Mouse (Mus musculus) heart, postnatal 36 days (tissue): ENCODE results near the gene Apba2. TPM values are rescaled to one million over a fixed set of nuclear protein-coding genes. Genes with fewer than 3 reads are reported as not detected.

Experiments
- DNase-seq, 2 experiments: peaks; one replicate each; pipeline ENCODE4 v3.0.0; 2021 to 2022
- intact Hi-C: fragments of 180-260 bp; cut with DNase I; formaldehyde crosslinking; loops from one replicate; pipeline ENCODE4 v1.15.1; 2025
- total RNA-seq, 2 experiments: library from RNA; stranded (reverse); gene quantifications; 2 replicates each; pipeline ENCODE4 v1.2.3; 2021

Gene Apba2
- total RNA-seq, 2 experiments from 2014 or later: 0.51 to 0.94 TPM

DNA sequence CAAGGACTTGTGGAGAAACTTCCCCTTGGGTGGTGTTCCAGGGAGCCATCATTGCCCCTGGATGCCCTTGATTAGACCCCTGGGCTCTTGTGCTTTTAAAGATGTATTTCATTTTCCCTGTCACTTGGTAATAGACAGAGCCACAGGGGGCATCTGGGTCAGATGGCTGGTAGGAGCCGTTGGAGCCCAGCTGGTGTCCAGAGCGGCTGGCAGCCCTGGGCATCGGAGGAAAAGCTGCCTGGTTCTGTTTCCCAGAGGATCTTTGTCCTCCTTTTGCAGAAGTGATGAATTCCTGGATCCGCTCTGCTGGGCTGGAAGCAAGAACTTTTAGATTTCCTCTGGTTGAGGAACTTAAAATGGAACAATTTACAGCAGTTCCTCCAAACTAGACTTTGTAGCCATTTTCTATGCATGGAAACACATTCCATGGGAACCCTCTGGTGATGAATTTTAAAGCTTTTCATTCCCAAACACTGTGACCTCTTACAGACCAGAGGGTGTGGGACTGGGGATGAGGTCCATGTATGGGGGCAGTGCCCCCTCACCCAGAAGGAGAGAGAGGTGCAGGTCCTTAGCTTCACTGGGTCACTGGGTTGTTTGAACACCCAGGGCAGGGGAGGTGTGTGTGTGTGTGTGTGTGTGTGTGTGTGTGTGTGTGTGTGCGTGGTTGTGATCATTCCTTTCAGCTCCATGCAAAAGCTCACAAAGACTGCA lies 20.3 kb downstream of the Apba2 start:
- intact Hi-C loops: no loop called here
- no peak for DNase-seq

DNA sequence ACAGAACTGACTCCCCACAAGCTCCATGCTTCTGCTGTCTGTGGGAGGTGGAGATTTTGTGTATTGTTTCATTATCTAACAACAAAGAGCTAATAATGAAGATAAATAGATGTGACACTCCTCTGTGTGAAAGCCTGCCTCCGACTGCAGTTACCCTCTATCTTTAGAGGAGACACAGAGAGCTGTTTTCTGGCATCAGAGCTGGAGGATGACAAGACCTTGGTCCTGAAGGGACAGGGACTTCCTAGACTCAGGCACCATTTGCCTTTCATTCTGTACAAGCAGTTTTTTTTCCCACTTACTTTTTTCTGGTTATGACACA lies 20.9 kb downstream of the Apba2 start:
- intact Hi-C loops: no loop called here

DNA sequence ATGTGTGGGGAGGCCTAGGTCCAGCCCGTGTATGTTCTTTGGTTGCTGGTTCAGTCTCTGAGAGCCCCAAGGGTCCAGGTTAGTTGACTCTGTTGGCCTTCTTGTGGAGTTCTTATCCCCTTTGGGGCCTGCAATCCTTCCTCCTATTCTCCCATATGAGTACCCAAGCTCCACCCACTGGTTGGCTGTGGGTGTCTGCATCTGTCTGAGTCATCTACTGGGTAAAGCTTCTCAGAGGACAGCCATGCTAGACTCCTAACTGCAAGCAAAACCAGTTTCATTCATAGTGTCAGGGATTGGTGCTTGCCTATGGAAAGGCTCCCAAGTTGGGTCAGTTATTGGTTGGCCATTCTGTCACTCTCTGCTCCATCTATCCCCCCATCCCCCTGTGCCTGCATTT lies 29.8 kb downstream of the Apba2 start:
- intact Hi-C loops: no loop called here
- no peak for DNase-seq

More for the DNA sequence above, 20.9 kb downstream of the Apba2 start:
- no peak for DNase-seq

DNA sequence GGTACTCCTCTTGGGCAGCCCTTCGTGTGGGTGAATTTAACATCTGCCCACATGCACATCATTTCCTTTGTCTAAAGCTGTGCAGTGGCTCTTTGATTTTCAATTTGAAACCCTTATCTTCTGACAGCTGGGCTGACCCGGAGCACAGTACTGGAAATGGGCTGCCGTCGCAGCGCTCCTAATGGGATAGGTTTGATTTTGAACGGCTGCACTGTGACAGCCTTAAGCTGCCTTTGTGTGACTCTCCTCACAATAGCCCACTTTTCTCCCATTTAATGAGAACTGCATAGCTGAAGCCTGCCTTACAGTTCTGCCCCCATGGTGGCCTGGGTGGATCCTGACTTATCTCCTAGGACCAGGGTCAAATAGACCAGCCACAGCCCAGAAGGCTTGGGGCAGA lies 31.9 kb downstream of the Apba2 start:
- intact Hi-C loops: no loop called here

DNA sequence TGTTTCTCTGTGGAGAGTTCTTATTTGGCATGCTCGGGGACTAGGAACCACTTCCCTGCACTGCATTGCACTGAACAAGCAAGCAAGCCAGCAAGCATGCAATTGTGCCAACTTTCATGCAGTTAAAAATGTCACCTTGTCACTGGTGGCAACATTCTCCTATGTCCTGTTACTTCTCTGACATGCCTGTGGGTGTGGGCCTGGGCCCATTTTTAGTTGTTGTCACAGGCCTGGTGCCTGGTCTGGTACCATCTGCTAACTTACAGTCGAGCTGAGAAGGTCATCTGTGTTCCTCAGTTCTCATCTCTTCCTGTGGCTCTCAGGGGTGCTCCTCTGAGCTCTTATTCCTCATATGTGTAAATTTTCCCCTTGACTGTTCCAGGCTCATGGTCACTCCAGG lies 33.8 kb downstream of the Apba2 start:
- DNase-seq: no peak
- intact Hi-C loops: no loop called here

More for the DNA sequence above, 31.9 kb downstream of the Apba2 start:
- DNase-seq: no peak

DNA sequence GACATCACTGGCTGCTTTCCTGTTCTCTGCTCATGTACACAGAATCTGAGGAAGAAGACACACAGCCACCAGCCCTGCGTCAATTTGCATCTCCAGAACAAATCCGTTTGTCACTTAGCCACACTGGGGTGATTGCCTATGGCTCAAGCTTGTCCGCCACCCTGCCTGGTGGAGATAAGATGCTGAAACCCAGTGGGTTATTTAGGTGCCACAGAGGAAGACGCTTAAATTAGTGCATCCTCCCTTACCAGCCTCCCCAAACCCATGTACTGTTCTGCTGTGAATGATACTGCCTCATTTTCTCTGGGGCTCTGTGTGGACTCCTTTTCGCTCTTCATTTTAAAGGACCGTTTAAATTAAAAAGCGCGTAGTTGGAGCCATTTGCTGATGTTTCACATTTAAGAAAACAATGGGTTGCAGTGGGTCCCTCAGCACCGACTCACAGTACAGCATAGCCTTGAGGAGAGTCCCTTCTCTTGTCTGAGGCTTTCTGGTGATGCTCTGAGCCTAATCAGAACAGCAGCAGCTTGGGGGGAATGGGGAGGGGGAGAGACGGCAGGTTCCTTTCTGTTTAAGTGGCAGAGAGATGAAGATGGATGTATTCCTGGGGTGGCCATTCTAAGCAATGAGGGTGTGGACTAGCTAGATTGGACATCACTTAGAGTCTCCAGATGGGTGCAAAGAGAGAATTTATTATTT lies 38.1 kb downstream of the Apba2 start:
- intact Hi-C loops: no loop called here
- DNase-seq: no peak

DNA sequence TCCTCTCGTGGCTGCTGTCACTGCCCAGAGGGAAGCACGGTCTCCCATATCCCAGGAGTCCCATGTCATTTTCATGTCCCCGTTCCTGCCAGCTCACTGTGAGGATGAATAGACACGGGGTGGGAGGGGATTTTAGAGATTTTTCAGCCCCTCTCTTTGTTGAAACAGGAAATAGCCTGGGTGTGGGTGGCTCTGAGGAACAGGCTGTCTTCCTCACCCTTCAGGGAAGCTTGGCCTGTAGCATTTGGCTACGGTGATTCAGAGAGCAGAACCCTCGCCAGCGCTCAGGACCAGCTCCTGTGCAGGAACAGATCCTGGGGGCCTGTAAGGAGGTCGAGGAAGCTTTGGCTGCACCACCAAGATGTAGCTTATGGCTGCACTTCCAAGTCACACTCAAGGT lies 45.3 kb downstream of the Apba2 start:
- intact Hi-C loops: no loop called here
- DNase-seq: no peak

DNA sequence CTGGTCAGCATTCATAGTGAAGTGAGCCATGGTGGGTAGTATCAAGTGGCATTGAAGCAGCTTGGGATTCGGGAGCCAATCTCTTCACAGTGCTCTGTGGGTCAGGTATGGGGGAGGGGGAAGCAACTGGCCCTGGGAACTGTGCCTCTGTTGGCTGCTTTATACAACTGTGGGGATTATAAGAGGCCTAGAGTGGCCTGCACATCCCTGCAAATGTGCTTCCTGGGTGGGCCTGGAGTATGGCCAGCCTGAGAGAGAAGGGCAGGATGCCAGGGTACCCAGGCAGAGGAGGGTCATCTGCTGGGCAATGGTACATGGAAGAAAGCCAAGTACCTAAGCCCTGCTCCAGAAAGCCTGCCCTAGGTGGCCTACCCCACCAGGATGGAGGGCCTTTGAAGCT lies 49.4 kb downstream of the Apba2 start:
- no peak for DNase-seq
- intact Hi-C loops: no loop called here

DNA sequence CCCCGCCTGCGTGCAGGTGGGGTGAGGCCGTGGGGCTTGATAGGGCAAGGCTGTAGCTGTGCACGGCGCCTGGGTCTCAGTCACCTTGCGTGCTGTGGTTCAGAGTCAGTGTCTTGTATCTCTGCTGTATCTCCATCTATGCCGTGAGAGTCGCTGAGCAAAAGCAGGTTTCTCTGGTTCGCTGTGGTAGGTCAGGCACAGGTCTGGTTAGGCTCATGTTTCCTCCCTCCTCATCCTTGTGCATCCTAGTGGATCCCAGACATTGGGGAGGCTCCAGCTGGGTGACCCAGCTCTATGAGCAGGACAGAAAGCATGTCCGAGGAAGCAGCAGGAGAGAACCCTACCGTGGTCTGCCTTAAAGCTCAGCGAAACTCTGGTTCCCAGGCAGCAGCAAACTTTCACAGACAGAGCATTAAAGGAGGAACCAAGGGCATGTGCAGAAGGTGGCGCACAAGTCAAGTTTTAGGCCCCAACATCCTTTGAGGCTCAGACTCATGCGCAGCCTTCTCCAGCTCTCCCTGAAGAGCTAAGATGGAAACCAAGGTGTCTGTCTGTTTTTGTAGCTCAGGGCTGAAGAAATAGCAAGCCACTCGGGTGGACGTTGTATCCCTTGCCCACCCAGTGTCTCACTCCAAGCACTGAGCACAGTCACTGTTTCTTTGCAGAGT lies 51.2 kb downstream of the Apba2 start:
- DNase-seq: no peak
- intact Hi-C loops: no loop called here

DNA sequence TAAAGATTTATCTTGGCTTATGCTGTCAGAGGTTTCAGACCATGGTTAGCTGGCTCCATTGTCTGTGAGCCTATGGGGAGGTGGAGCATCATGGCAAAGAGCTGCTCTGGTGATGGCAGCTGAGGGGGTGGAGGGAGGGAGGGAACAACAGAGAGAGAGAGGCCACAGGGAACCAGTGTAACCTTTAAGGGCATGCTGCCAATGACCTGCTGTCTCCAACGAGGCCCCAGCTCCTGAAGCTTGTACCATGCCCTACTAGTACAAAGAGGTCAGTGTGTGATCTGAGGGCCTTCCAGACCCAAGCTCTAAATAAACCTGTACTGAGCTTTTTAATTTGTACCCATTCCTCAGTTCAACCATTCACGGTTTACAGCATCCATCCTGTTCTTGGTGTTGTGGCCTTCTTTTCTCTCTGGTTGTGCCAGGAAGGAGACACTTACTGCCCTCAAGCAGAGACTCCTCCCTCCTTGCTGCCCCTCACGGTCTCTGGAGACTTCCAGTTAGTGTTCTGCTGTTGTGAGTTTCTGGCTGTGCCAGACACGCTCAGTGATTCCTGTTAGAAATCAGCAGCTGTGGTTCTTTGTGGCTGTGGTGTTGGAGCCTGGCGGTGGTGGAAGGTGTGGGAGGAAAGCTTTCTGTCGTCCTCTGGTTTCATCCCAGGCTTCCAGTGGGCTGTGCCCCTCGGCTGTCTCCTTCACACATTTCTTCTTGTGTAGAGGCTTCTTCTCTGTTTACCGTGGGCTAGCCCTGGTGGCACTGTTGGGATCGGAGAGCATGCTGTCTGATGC lies 60.4 kb downstream of the Apba2 start:
- intact Hi-C loops: no loop called here
- no peak for DNase-seq

DNA sequence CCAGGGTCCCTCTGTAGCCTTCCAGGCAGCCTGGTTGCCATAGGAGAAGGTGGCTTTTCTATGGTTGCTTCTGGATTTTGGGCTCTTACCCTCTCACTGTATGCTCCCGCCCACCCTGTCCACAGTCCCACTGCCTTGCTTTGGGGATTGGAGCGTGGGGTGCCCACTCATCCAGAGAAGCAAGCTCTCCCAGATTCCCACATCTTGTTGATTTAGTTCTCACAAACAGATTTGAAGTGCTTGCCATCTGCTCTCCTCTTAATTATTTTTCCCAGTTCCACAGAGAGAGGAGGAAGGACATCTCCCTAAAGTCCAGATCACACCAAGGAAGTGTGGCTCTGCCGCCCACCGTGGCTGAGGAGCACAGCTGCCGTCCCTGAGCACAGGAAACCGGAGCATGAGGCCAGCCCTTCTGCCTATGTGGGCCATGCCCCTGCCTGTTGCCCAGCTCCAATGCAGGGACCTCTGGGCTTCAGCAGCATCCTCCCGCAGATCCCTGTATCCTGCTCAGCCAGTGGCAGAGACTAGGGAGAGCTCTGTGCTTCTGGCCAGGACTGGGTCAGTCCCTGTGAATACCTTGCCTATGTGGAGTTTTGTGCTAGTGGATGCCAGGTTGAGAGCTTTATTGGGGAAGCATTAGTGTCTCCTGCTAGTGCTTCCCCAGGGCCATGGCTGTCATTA lies 63.5 kb downstream of the Apba2 start:
- no peak for DNase-seq
- intact Hi-C loops: no loop called here

DNA sequence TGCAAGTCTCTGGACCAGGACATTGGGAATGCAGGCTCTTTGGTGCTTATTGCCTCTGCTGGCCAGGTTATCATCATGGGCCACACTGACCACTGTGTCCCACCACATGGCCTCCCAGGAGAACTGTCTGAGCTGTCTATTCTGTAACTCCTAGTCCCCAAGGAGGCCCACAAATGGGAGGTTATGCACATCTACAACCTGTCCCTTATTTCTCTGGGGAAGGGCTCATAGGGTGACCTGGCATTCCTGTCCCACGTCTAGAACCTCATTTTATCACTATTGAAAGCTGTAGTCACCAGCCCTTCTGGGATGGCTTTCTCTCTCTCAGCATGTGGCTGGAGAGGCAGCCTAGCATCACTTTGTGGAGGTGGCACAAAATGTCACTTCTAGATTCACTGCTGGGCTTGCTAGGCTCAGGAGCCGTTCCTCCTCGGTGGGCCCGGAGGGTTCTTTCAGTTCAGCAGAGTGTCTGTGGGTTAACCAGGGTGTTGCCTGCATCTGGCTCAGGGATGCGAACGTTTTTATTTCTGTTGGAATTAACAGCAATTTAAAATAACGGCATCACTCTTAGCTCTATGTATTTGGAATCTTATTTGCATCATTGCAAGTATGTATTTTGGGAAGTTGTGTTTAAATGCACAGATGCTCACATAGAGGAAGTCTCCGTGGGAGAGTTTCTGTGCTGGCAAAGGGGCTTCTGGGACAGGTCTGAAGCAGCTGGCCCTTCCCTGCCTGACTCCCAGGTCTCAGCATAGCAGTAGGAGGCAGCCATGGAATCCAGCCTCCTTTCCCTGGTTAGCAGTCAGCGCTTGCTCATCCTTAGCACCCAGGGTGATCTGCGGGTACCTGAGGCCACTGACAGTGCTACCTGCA lies 65.1 kb downstream of the Apba2 start:
- intact Hi-C loops: no loop called here
- no peak for DNase-seq

DNA sequence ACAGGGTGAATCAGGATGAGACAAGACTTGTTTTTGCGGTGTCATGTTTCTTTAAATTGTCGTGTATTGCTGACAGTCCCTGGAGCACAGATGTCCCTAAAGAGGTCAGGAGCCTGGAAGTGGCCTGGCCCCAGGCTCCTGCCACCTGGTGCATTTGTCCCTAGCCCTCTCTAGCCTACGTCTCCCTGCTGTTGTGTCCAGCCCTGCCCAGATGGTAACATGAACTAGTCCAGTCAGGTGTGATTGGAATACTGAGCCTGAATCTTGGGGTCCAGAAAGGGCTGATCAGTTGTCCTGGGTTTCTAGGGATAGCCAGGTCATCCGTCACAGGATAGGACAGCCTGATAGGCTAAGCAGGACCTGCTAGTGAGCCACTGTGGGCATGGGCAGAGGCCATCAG lies 67.2 kb downstream of the Apba2 start:
- intact Hi-C loops: no loop called here
- no peak for DNase-seq

DNA sequence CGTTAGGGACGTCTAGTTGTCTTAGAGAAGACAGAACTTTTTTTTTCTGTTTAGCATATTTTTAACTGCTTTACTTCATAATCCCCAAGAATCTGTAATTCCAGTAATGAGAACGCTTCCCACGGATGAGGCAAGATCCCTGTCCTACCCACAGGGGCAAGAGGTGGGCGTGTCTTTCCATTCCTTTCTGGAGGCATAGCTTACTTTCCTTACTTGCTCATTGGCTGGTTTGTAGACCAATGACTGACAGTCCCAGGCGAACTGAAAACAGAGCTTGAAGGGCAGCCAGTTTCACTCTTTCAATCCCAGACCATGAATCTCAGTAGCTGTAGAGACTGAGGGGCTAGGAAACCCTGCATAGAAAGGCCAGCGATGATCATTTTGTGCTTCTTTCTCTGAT lies 68.2 kb downstream of the Apba2 start:
- intact Hi-C loops: no loop called here
- no peak for DNase-seq

DNA sequence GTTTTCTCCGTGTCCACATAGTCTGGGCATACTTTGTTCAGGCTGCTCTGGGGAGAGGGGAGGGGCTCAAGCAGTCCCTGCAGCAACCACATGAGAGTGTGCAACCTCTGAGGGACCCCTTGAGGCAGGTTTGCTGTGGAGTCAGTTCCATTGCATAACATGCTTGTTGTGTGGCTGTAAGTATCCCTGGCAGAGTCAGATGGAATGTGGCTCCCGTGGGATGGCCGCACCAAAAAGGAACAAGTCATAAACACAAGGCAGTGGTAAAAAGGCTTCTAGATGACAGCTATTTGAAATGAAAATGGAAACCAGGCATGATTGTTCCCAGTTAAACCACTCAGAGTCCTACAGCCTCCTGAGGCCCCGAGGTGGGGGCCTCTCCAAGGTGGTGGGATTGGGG lies 69.4 kb downstream of the Apba2 start:
- no peak for DNase-seq
- intact Hi-C loops: no loop called here

DNA sequence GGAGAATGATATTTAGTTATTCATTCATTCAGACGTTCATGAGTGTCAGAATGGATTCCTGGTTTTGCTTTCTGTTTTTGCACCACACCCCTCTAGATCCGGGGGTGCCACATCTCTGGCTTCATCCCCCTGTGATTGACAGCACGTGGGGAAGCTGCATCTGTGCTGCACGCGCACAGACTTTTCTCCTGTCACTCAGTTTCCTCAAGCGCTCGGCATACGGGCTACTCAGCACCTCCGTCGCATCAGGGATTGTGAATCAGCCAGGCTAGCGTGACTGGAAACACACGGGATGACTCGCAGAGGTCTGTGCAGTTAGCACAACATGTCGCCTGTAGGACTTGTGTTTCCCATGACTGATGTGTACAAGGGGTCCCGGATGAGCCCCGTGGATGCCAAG lies 72.6 kb downstream of the Apba2 start:
- no peak for DNase-seq

DNA sequence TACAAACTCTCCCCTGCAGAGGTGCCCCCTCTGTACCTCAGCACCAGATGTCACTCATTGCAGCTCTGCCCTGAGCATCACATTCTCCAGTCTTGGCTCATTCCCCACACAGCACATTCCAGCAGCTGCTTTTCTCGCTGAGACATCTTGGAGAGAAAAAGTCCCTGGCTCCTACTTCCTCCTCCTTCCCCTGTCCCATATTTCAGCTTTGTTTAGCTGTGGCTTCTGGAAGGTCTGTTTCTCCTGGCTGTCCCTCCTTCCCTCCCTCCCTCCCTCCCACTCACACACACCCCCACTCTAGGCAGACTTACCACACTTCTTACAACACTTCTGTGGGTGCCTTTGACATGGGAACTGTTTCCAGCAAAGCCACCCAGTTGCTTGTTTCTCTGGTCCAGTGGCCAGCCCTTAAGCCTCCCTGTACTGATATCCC lies 75.0 kb downstream of the Apba2 start:
- intact Hi-C loops: no loop called here
- no peak for DNase-seq

More for the DNA sequence above, 72.6 kb downstream of the Apba2 start:
- intact Hi-C loops: no loop called here

DNA sequence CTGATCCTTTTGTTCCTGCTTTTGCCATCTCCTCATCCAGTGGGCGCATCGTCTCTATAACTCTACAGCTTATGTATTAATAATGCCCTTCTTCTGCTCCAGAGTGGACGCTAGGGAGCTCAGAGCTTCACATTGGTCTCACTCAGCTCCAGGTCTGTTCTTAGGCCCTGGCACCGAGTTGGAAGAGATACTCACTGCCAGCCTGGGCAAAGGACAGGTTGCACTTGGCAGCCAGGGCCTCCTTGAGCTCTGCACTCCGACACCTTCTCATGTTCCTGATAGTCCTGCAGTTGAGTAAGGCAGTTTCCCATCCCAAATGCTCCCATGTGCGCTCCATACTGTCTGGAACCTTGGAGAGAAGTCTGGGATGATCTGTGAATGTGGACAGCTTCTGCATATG lies 76.7 kb downstream of the Apba2 start:
- DNase-seq: no peak
- intact Hi-C loops: no loop called here

DNA sequence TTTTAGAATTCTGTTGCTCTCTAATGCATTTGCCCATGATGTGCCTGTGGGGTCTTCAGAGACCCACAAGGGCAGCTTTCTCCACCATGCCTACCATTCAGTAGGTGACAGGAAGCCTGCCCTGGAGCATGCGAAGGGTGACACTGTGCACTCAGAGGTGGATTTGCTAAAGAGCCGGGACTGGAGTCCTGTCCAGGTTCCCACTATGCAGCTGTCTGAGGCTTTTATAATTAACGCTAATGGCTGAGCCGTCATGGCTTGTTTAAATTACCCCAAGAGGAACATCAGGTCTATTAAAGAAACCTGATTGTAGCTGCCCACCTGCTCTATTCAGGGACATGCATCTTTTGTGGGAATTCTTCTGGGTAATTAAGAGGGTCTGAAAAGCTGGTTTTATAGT lies 78.4 kb downstream of the Apba2 start:
- DNase-seq: no peak
- intact Hi-C loops: no loop called here

DNA sequence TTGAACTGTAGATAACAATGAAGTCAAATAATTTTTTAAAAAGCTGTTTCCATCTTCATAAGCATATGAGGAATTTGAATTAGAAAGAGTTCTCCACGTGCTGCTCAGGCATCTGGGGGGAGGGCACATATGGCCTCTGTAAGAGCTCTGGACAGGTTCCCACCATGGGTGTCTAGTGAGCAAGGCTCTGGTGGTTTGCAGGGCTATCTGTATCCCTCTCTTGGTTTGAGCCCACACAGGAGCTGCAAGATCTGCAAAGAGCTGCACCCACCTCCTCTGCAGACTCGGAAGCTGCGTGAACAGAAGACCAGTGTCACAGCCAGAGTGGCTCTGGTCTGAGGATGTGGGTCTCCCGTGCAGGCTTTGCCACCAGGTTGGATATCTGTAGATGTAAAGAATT lies 78.8 kb downstream of the Apba2 start:
- intact Hi-C loops: no loop called here
- DNase-seq: no peak
